Mouse (Mus musculus) kidney, embryonic 15.5 days (tissue): ENCODE results near the gene Hes1. TPM values are rescaled to one million over a fixed set of nuclear protein-coding genes. Genes with fewer than 3 reads are reported as not detected.
A peak's percentile ranks its signal among the peaks of the same experiment; 100 is the strongest.

Experiments used
- ATAC-seq: fragments of 200-750 bp; cut with Nextera tagmentation; replicated peaks from 2 replicates; pipeline ENCODE4 v1.8.0; 2017; ENCODE audit warnings: moderate TSS enrichment; ENCODE audit not compliant: low FRiP score
- H3K27ac ChIP-seq: fragments of 300-500 bp; sonication (generic); 2 replicates; pipeline ENCODE4 v1.5.1; 2015; ENCODE audit warnings: mild to moderate bottlenecking, inconsistent platforms
- H3K27me3 ChIP-seq: fragments of 300-500 bp; sonication (generic); 2 replicates; pipeline ENCODE4 v1.6.1; 2015; ENCODE audit warnings: inconsistent platforms
- H3K36me3 ChIP-seq: fragments of 300-500 bp; sonication (generic); 2 replicates; pipeline ENCODE4 v1.6.1; 2015; ENCODE audit warnings: inconsistent platforms
- H3K4me1 ChIP-seq: fragments of 300-500 bp; sonication (generic); 2 replicates; pipeline ENCODE4 v1.6.1; 2015; ENCODE audit warnings: inconsistent platforms
- H3K4me2 ChIP-seq: fragments of 300-500 bp; sonication (generic); 2 replicates; pipeline ENCODE4 v1.6.1; 2015; ENCODE audit warnings: moderate library complexity, mild to moderate bottlenecking, inconsistent platforms
- H3K4me3 ChIP-seq: fragments of 300-500 bp; sonication (generic); replicated peaks from 2 replicates; pipeline ENCODE4 v1.5.1; 2015; ENCODE audit warnings: mild to moderate bottlenecking, inconsistent platforms
- H3K9ac ChIP-seq: fragments of 300-500 bp; sonication (generic); 2 replicates; pipeline ENCODE4 v1.6.1; 2015; ENCODE audit warnings: mild to moderate bottlenecking, inconsistent platforms
- H3K9me3 ChIP-seq: fragments of 300-500 bp; sonication (generic); replicated peaks from 2 replicates; pipeline ENCODE4 v1.6.1; 2016; ENCODE audit warnings: inconsistent platforms
- WGBS: fragments of 180-500 bp; shearing (Covaris S2); methylation state at CpG from one replicate; pipeline ENCODE4 v1.1.7; 2015; ENCODE audit warnings: mixed read lengths; 5-methylcytosine and 5-hydroxymethylcytosine counted together
- polyA plus RNA-seq: library from polyadenylated mRNA; unstranded; fragments of >200 nt; fragmentation: Nextera tagmentation; extraction: Ambion mirVana; gene quantifications from 2 replicates; pipeline ENCODE4 v1.2.1, GENCODE M21; 2015

Gene Hes1
- polyA plus RNA-seq, 1 experiment from 2014 or later = 57.4 TPM

GRCm38 (mm10) chr16:30110466-30110865 is 46.3 kb downstream of the Hes1 start:
- peaks cover 11% of the 10 kb centered on the region for H3K9me3 ChIP-seq
- H3K9ac ChIP-seq = no peak overlapping the region
- no peak for ATAC-seq
- H3K36me3 ChIP-seq = no peaks in the 10 kb centered on the region
- WGBS = 88% methylated on average over 3 of the region's 3 CpGs
- H3K27ac ChIP-seq = no peak overlapping the region
- H3K4me3 ChIP-seq = no peak overlapping the region
- H3K27me3 ChIP-seq = no peaks in the 10 kb centered on the region
- no peak overlapping the region for H3K4me2 ChIP-seq
- peaks cover 34% of the 10 kb centered on the region for H3K4me1 ChIP-seq

- Histone ChIP-seq H3K27ac (peak overlapping the region; percentile 23; the same call in 1 of the 2 replicates), H3K9ac (no peak overlapping the region), H3K4me3 (no peak overlapping the region), H3K4me1 (peaks cover 40% of the 10 kb centered on the region), H3K4me2 (no peak overlapping the region), H3K9me3 (peaks cover 11% of the 10 kb centered on the region), H3K27me3 (no peaks in the 10 kb centered on the region), H3K36me3 (no peaks in the 10 kb centered on the region)
- no peak for ATAC-seq
Measured at GRCm38 (mm10) chr16:30111069-30111468, 46.9 kb downstream of the Hes1 start.

- no peak for ATAC-seq
- 17% methylated on average over 2 of the region's 2 CpGs for WGBS
- Histone ChIP-seq H3K27me3 (no peaks in the 10 kb centered on the region), H3K4me1 (peaks cover 45% of the 10 kb centered on the region), H3K4me3 (no peak overlapping the region), H3K4me2 (no peak overlapping the region), H3K36me3 (no peaks in the 10 kb centered on the region), H3K9ac (no peak overlapping the region), H3K9me3 (peaks cover 11% of the 10 kb centered on the region), H3K27ac (peak overlapping the region; percentile 23; the same call in 1 of the 2 replicates)
Measured at GRCm38 (mm10) chr16:30111566-30111965, 47.4 kb downstream of the Hes1 start.

GRCm38 (mm10) chr16:30113170-30113569 is 49.0 kb downstream of the Hes1 start:
- 10% methylated on average over 3 of the region's 3 CpGs for whole genome bisulfite sequencing
- H3K36me3 ChIP-seq = no peaks in the 10 kb centered on the region
- H3K9me3 ChIP-seq = peaks cover 11% of the 10 kb centered on the region
- no peak overlapping the region for H3K9ac ChIP-seq
- H3K4me3 ChIP-seq = no peak overlapping the region
- H3K4me2 ChIP-seq = no peak overlapping the region
- H3K27ac ChIP-seq = peak overlapping the region; percentile 48
- ATAC-seq = no peak
- peaks cover 48% of the 10 kb centered on the region for H3K4me1 ChIP-seq
- no peaks in the 10 kb centered on the region for H3K27me3 ChIP-seq

- ATAC-seq = 0 out of 2 replicates have a peak, but pooled peaks have one; percentile 22
- H3K9ac ChIP-seq = no peak overlapping the region
- no peak overlapping the region for H3K4me3 ChIP-seq
- 74% methylated on average over 8 of the region's 8 CpGs for WGBS
- H3K36me3 ChIP-seq = no peaks in the 10 kb centered on the region
- peak overlapping the region; percentile 48; the same call in 1 of the 2 replicates for H3K27ac ChIP-seq
- H3K4me2 ChIP-seq = no peak overlapping the region
- peaks cover 11% of the 10 kb centered on the region for H3K9me3 ChIP-seq
- H3K27me3 ChIP-seq = no peaks in the 10 kb centered on the region
- H3K4me1 ChIP-seq = peaks cover 48% of the 10 kb centered on the region
Measured at GRCm38 (mm10) chr16:30113800-30114199, 49.6 kb downstream of the Hes1 start.

- 0 out of 2 replicates have a peak overlapping the region, but pooled peaks have one; percentile 41 for H3K27ac ChIP-seq
Measured at GRCm38 (mm10) chr16:30114451-30114850, 50.3 kb downstream of the Hes1 start.

More at GRCm38 (mm10) chr16:30114451-30114850, 50.3 kb downstream of the Hes1 start:
- WGBS = 64% methylated on average over 1 of the region's 1 CpGs
- Histone ChIP-seq H3K9me3 (peaks cover 11% of the 10 kb centered on the region), H3K4me1 (peaks cover 48% of the 10 kb centered on the region), H3K4me3 (no peak overlapping the region), H3K27me3 (no peaks in the 10 kb centered on the region), H3K36me3 (no peaks in the 10 kb centered on the region), H3K4me2 (no peak overlapping the region), H3K9ac (no peak overlapping the region)
- no peak for ATAC-seq

Other genes starting within 250 kb of the Hes1 start
- gene Cpn2, start 203.1 kb downstream of the Hes1 start, polyA plus RNA-seq = 0.04 and 0.08 TPM in 2 replicates
- 0.99 and 1.2 TPM in 2 replicates for gene Lrrc15, start 218.9 kb downstream of the Hes1 start, polyA plus RNA-seq
- gene Gp5, start 246.4 kb downstream of the Hes1 start, polyA plus RNA-seq = 0.90 and 0.93 TPM in 2 replicates